Mouse (Mus musculus) midbrain, embryonic 13.5 days (tissue): ENCODE results near the gene Apbb2. TPM values are rescaled to one million over a fixed set of nuclear protein-coding genes. Genes with fewer than 3 reads are reported as not detected.

ENCODE experiments used
- ATAC-seq: fragments of 200-750 bp; cut with Nextera tagmentation; 2 replicates; pipeline ENCODE4 v1.8.0; 2017; ENCODE audit warnings: mild to moderate bottlenecking, moderate TSS enrichment, moderate library complexity
- H3K27ac ChIP-seq: fragments of 300-500 bp; sonication (generic); 2 replicates; pipeline ENCODE4 v1.5.1; 2015; ENCODE audit warnings: inconsistent platforms, mild to moderate bottlenecking, moderate library complexity
- H3K27me3 ChIP-seq: fragments of 300-500 bp; sonication (generic); 2 replicates; pipeline ENCODE4 v1.6.1; 2015; ENCODE audit warnings: mild to moderate bottlenecking, inconsistent platforms
- H3K36me3 ChIP-seq: fragments of 300-500 bp; sonication (generic); 2 replicates; pipeline ENCODE4 v1.6.1; 2015; ENCODE audit warnings: mild to moderate bottlenecking, inconsistent platforms
- H3K4me1 ChIP-seq: fragments of 300-500 bp; sonication (generic); replicated peaks from 2 replicates; pipeline ENCODE4 v1.6.1; 2015; ENCODE audit warnings: inconsistent platforms
- H3K4me2 ChIP-seq: fragments of 300-500 bp; sonication (generic); replicated peaks from 2 replicates; pipeline ENCODE4 v1.6.1; 2015; ENCODE audit warnings: moderate library complexity, mild to moderate bottlenecking, inconsistent platforms
- H3K4me3 ChIP-seq: fragments of 300-500 bp; sonication (generic); replicated peaks from 2 replicates; pipeline ENCODE4 v1.5.1; 2015; ENCODE audit warnings: mild to moderate bottlenecking, inconsistent platforms
- H3K9ac ChIP-seq: fragments of 300-500 bp; sonication (generic); replicated peaks from 2 replicates; pipeline ENCODE4 v1.6.1; 2015; ENCODE audit warnings: mild to moderate bottlenecking, inconsistent platforms
- H3K9me3 ChIP-seq: fragments of 300-500 bp; sonication (generic); 2 replicates; pipeline ENCODE4 v1.6.1; 2016; ENCODE audit warnings: mild to moderate bottlenecking, inconsistent platforms
- WGBS: fragments of 180-500 bp; shearing (Covaris S2); methylation state at CpG from one replicate; pipeline ENCODE4 v1.1.7; 2015; 5-methylcytosine and 5-hydroxymethylcytosine counted together
- polyA plus RNA-seq: library from polyadenylated mRNA; unstranded; fragments of >200 nt; fragmentation: Nextera tagmentation; extraction: Ambion mirVana; gene quantifications from 2 replicates; pipeline ENCODE4 v1.2.1, GENCODE M21; 2015

The Apbb2 gene
- polyA plus RNA-seq, 1 experiment from 2014 or later: 93.4 TPM

DNA sequence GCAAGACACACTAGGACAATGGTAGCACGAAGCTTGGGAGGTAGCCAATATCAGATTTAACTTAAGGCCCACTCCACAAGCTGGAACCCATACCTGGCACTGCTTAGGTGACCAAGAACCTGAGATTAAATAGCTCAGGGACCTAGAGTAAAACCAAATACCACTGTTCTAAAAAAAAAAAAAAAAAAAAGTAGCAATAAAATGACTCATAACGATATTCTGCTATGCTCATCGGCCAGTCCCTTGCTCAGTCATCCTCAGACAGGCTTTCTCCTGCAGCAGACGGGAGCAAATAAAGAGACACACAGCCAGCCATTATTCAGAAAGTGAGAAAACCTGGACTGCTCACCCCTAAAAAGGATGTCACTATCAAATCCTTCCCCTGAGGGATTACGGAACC, 47.9 kb downstream of the Apbb2 start:
- H3K4me2 ChIP-seq: no peak overlapping the region
- no peak for ATAC-seq
- no peaks in the 10 kb centered on the region for H3K36me3 ChIP-seq
- H3K27me3 ChIP-seq: no peaks in the 10 kb centered on the region
- H3K27ac ChIP-seq: no peak overlapping the region
- H3K4me3 ChIP-seq: no peak overlapping the region
- 92% methylated on average over 5 of the region's 5 CpGs for WGBS
- no peak overlapping the region for H3K9ac ChIP-seq
- peaks cover 26% of the 10 kb centered on the region for H3K4me1 ChIP-seq
- H3K9me3 ChIP-seq: no peaks in the 10 kb centered on the region

- H3K36me3 ChIP-seq: no peaks in the 10 kb centered on the region
- H3K27me3 ChIP-seq: no peaks in the 10 kb centered on the region
- H3K27ac ChIP-seq: no peak overlapping the region
- H3K4me2 ChIP-seq: no peak overlapping the region
- ATAC-seq: no peak
- no peaks in the 10 kb centered on the region for H3K9me3 ChIP-seq
- no peak overlapping the region for H3K4me3 ChIP-seq
- WGBS: 69% methylated on average over 9 of the region's 9 CpGs
- H3K4me1 ChIP-seq: peaks cover 26% of the 10 kb centered on the region
- H3K9ac ChIP-seq: no peak overlapping the region
Measured at GRCm38 (mm10) chr5:66569141-66569801, 49.3 kb downstream of the Apbb2 start.

DNA sequence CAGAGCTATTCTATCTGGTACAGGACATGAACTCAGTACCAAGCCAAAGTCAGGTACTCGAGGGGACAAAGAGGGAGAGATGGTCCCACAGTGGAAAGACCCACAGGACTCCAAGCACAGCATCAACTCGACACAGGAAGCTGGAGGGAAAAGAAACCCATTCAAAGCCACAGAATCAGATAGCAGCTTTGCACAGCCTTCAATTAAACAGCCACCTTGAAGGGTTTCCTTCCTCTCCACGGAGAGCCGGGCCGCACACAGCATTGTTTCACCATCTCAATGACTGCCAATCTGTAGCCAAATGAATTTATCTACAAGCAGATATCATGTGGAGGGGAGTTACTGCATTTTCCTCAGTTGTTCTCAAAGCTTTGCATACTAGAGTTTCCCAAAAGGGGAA, 50.6 kb downstream of the Apbb2 start:
- no peak for ATAC-seq
- no peak overlapping the region for H3K4me2 ChIP-seq
- WGBS: 84% methylated on average over 5 of the region's 5 CpGs

GRCm38 (mm10) chr5:66567424-66567823, 51.2 kb downstream of the Apbb2 start:
- WGBS: 91% methylated on average over 6 of the region's 6 CpGs
- no peak overlapping the region for H3K9ac ChIP-seq
- no peak overlapping the region for H3K4me3 ChIP-seq
- H3K4me1 ChIP-seq: peaks cover 19% of the 10 kb centered on the region
- no peaks in the 10 kb centered on the region for H3K9me3 ChIP-seq
- no peak overlapping the region for H3K27ac ChIP-seq
- ATAC-seq: no peak
- no peak overlapping the region for H3K4me2 ChIP-seq
- H3K27me3 ChIP-seq: no peaks in the 10 kb centered on the region
- no peaks in the 10 kb centered on the region for H3K36me3 ChIP-seq

More for the DNA sequence above, 50.6 kb downstream of the Apbb2 start:
- H3K36me3 ChIP-seq: no peaks in the 10 kb centered on the region
- no peaks in the 10 kb centered on the region for H3K27me3 ChIP-seq
- no peaks in the 10 kb centered on the region for H3K9me3 ChIP-seq
- H3K4me3 ChIP-seq: no peak overlapping the region
- no peak overlapping the region for H3K27ac ChIP-seq
- no peak overlapping the region for H3K9ac ChIP-seq
- H3K4me1 ChIP-seq: peaks cover 20% of the 10 kb centered on the region

DNA sequence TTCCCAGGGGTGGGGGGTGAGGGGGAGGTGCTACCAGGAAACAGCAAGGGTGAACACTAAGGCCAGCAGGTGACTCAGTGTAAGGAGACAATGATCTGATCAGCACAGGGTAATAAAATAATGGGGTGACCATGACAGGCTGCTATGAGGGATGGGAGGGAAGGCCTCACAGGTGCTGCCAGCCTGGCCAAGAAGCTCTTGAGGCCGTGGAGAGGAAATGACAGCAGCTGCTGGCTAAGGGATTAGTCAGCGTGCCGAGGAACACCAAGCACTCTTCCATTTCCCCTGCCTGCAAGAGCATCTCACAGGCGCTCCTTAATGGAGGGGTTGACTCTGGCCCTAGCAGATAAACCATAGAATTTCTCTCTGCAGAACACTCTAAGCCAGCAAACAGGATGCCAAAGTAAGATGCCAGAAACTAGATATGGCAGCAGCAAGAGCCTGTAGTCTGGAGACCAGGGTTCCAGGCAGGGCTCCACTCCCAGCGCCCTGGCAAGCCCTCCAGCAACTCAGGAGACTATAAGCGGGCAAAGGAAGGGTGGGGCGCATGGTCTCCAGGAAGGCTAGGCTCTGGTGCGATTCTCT, 58.9 kb downstream of the Apbb2 start:
- peak; percentile 55; the same call in 1 of the 2 replicates for ATAC-seq
- 73% methylated on average over 8 of the region's 8 CpGs for WGBS
- no peak overlapping the region for H3K9ac ChIP-seq
- no peak overlapping the region for H3K4me3 ChIP-seq
- H3K9me3 ChIP-seq: no peaks in the 10 kb centered on the region
- H3K4me2 ChIP-seq: no peak overlapping the region
- H3K27me3 ChIP-seq: no peaks in the 10 kb centered on the region
- H3K27ac ChIP-seq: 0 out of 2 replicates have a peak overlapping the region, but pooled peaks have one; percentile 20
- peaks cover 14% of the 10 kb centered on the region for H3K4me1 ChIP-seq
- H3K36me3 ChIP-seq: no peaks in the 10 kb centered on the region

- H3K4me2 ChIP-seq: no peak overlapping the region
- 95% methylated on average over 7 of the region's 7 CpGs for WGBS
- no peaks in the 10 kb centered on the region for H3K27me3 ChIP-seq
- H3K36me3 ChIP-seq: no peaks in the 10 kb centered on the region
- peaks cover 22% of the 10 kb centered on the region for H3K4me1 ChIP-seq
- no peak overlapping the region for H3K27ac ChIP-seq
- H3K4me3 ChIP-seq: no peak overlapping the region
- no peaks in the 10 kb centered on the region for H3K9me3 ChIP-seq
- no peak overlapping the region for H3K9ac ChIP-seq
- ATAC-seq: no peak
Measured at GRCm38 (mm10) chr5:66558094-66558493, 60.5 kb downstream of the Apbb2 start.

- Histone ChIP-seq H3K4me1 (peaks cover 8% of the 10 kb centered on the region; the same call in 1 of the 2 replicates), H3K4me3 (no peak overlapping the region), H3K27ac (0 out of 2 replicates have a peak overlapping the region, but pooled peaks have one; percentile 14), H3K4me2 (no peak overlapping the region), H3K9me3 (peaks cover 1% of the 10 kb centered on the region; the same call in 1 of the 2 replicates), H3K27me3 (no peaks in the 10 kb centered on the region), H3K36me3 (no peaks in the 10 kb centered on the region), H3K9ac (no peak overlapping the region)
- ATAC-seq: no peak
Measured at GRCm38 (mm10) chr5:66553933-66554332, 64.7 kb downstream of the Apbb2 start.

DNA sequence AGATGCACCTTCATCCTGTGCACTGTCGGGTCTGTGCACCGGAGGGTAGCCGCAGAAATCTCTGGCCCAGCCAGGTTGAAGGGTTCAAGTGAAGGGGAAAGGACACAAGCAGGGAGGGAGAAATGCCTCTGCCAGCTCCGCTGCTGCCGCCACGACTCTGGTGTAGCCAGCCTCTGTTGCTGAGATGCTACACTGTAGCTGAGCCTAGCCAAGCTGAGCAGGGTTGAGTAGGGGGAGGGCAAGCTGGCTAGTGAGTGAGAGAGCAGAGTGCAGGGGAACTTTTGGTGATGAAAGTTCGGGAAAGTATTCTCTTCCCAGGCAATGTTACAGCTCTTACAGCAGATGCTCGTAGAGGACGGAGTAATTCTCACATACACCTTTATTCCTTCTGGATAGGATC, 66.3 kb downstream of the Apbb2 start:
- Histone ChIP-seq H3K27ac (no peak overlapping the region), H3K27me3 (no peaks in the 10 kb centered on the region), H3K36me3 (peaks cover 4% of the 10 kb centered on the region; the same call in 1 of the 2 replicates), H3K4me3 (no peak overlapping the region), H3K9ac (no peak overlapping the region), H3K4me2 (no peak overlapping the region), H3K9me3 (peaks cover 11% of the 10 kb centered on the region), H3K4me1 (peaks cover 8% of the 10 kb centered on the region; the same call in 1 of the 2 replicates)
- WGBS: 82% methylated on average over 9 of the region's 9 CpGs
- ATAC-seq: no peak

DNA sequence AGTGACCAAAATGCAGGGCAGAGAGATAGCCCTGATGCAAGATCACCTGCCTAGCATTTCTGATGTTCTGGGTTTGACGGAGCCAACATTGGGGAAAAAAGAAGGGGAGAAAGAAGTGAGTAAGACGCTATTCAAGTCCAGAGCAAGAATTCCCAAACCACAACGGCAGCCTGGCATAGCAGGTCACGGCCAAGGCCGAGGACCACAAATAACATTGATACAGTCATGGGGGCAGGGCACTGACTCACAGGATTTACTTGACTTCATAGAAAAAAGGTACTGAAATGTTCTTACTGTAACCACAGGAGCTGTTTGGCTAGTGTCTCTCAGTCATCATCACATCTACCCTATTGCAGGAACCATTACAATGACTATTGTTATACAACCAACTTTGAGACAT, 68.3 kb downstream of the Apbb2 start:
- Histone ChIP-seq H3K36me3 (peaks cover 4% of the 10 kb centered on the region; the same call in 1 of the 2 replicates), H3K4me1 (peaks cover 22% of the 10 kb centered on the region), H3K4me2 (no peak overlapping the region), H3K4me3 (no peak overlapping the region), H3K9me3 (peaks cover 11% of the 10 kb centered on the region), H3K27ac (no peak overlapping the region), H3K27me3 (no peaks in the 10 kb centered on the region), H3K9ac (no peak overlapping the region)
- ATAC-seq: no peak
- 98% methylated on average over 5 of the region's 5 CpGs for WGBS

DNA sequence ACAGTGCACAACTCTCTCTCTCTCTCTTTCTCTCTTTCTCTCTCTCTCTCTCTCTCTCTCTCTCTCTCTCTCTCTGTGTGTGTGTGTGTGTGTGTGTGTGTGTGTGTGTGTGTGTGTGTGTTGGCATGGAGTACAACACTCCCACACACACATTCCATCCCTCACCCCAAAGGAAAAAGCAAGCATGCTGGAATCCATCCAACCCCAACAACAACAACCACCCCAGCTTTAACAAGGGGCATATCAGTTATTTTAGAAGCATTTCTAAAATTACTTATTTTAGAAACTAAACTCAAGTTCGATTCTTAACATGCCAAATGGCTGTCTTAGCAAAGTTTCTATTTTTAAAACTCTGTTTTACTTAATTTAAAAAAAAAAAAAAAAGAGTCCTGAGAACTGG, 68.9 kb downstream of the Apbb2 start:
- Histone ChIP-seq H3K9ac (no peak overlapping the region), H3K4me1 (peaks cover 23% of the 10 kb centered on the region), H3K4me3 (no peak overlapping the region), H3K9me3 (peaks cover 11% of the 10 kb centered on the region), H3K27ac (no peak overlapping the region), H3K27me3 (no peaks in the 10 kb centered on the region), H3K4me2 (no peak overlapping the region), H3K36me3 (peaks cover 4% of the 10 kb centered on the region; the same call in 1 of the 2 replicates)
- no peak for ATAC-seq
- 89% methylated on average over 1 of the region's 1 CpGs for WGBS

DNA sequence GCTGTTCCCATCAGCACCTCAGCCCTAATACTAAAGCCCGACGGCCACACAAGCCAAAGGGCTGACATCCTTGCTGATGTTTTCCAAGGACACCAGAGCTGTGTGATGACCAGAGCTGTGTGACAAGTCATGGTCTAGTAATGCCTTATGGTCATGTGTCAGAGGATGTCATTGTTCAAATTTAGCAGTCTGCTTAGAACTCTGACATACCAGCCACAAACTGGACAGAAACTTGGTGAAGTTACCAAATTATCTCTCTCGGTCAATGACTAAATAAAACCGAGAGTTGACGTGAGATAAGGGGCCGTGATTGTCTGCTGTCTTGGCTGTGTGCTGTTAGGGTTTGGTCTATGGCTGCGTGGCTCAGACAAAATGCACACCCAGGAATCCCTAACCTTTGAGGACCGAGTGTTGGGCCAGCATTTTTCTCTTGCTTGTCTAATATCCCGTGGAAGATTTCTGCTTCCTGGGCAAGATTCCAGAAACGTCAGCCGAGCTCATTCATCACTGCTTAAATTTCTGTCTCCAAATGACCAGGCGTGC, 71.5 kb downstream of the Apbb2 start:
- Histone ChIP-seq H3K27me3 (no peaks in the 10 kb centered on the region), H3K9ac (no peak overlapping the region), H3K36me3 (peaks cover 4% of the 10 kb centered on the region; the same call in 1 of the 2 replicates), H3K4me2 (no peak overlapping the region), H3K27ac (no peak overlapping the region), H3K4me3 (no peak overlapping the region), H3K9me3 (peaks cover 11% of the 10 kb centered on the region), H3K4me1 (peaks cover 29% of the 10 kb centered on the region)
- ATAC-seq: no peak
- 85% methylated on average over 12 of the region's 12 CpGs for WGBS

GRCm38 (mm10) chr5:66545573-66546141, 72.9 kb downstream of the Apbb2 start:
- Histone ChIP-seq H3K4me3 (no peak overlapping the region), H3K27me3 (no peaks in the 10 kb centered on the region), H3K27ac (peak overlapping the region; percentile 85), H3K36me3 (peaks cover 4% of the 10 kb centered on the region; the same call in 1 of the 2 replicates), H3K4me1 (peaks cover 29% of the 10 kb centered on the region), H3K9ac (peak overlapping the region; percentile 36), H3K9me3 (peaks cover 11% of the 10 kb centered on the region), H3K4me2 (peak overlapping the region; percentile 25)
- ATAC-seq: peak; percentile 91
- 8% methylated on average over 10 of the region's 10 CpGs for WGBS
